Mouse (Mus musculus): ENCODE data around the gene Bag6. TPM values are rescaled to one million over a fixed set of nuclear protein-coding genes. Genes with fewer than 3 reads are reported as not detected.
"Not testable (repeated sequence)": the region's sequence is repeated elsewhere in the genome, so short reads cannot be mapped to it uniquely, and the experiment has no call there.

Bag6 gene
- polyA plus RNA-seq, 1 experiment from 2014 or later: 77.6 TPM

DNA sequence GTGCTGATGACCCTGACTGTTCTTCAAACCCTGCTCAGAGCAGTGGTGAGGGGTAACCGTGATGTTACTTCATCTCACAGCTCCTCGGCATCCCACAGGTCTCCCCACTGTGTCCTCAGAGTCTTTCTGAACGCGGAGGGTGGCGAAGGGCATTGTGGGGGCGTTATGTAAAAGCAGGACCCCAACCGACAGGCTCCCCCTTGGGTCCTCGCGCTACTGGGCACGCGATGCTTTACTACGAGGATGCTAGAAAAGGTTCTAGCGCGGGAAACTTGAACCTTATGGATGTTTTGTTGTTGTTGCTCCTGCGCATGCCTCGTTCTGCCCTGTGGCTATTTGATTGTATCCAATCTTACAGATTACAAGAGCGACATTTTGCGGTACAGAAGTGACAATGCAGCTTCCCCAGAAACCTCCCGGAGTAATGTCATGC lies 13.1 kb upstream of the Bag6 start, which contains the start of gene Csnk2b:
Gene Csnk2b, minus strand, starts transcription at position 183 of the 433 bp plus-strand sequence.
- 1% methylated on average over 19 of the region's 19 CpGs for WGBS
- no peak for DNase-seq (ENCODE audit: low spot score)
- peaks cover 54% of the 10 kb centered on the region for H3K36me3 ChIP-seq

DNA sequence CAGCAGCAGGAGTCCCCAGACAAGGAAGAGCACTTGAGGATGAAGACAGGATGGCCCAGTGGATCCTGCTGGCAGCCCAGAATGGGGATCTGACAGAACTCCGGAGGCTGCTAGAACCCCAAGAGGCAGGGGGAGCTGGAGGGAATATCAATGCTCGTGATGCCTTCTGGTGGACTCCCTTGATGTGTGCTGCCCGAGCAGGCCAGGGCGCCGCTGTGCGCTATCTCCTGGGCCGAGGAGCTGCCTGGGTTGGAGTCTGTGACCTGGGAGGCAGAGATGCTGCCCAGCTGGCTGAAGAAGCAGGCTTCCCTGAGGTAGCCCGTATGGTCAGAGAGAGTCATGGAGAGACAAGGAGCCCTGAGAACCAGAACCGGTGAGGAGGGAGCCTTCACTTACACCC lies 11.7 kb upstream of the Bag6 start:
- not testable (repeated sequence) for DNase-seq (ENCODE audit: low spot score); H3K27me3 ChIP-seq (ENCODE audit: insufficient read depth, poor library complexity, severe bottlenecking); H3K9me3 ChIP-seq; H3K4me3 ChIP-seq; H3K27ac ChIP-seq
- Histone ChIP-seq H3K36me3 (peaks cover 49% of the 10 kb centered on the region), H3K4me1 (replicated peaks) (peaks cover 59% of the 10 kb centered on the region)
- 92% methylated on average over 9 of the region's 9 CpGs for WGBS

More for the DNA sequence above, 13.1 kb upstream of the Bag6 start, which contains the start of gene Csnk2b:
- peak within 1 kb of the TSS; percentile 93 for H3K27ac ChIP-seq
- H3K9me3 ChIP-seq: no peaks in the 10 kb centered on the region
- no peaks in the 10 kb centered on the region for H3K27me3 ChIP-seq (ENCODE audit: insufficient read depth, poor library complexity, severe bottlenecking)
- H3K4me3 ChIP-seq: peak within 1 kb of the TSS; percentile 98
- peaks cover 48% of the 10 kb centered on the region for H3K4me1 ChIP-seq (replicated peaks)

DNA sequence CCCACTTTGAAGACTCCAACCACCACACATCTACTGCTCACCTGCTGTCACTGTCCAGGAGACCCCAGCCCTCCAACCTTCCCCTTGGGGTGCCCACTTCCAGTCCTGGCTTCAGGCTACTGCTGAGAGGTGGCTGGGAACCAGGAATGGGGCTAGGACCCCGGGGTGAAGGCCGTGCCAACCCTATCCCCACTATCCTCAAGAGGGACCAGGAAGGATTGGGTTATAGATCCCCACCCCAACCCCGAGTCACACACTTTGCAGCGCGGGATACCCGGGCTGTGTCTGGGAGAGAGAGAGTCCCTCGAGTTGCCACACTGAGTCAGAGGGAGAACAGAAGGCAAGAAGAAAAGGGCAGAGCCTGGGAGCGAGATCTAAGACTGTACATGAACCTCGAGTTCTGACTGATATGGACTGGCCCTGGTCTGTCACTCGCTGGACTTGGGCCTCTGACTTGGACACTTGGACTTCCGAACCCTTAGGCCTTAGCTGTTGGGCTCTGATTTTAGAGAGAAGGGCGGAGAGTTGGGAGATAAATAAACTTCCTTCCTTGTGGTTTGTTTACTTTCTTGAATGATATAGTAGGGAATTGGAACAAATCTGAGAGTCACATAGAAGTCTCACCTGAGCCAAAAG lies 10.6 kb upstream of the Bag6 start:
- not testable (repeated sequence) for H3K27me3 ChIP-seq (ENCODE audit: insufficient read depth, poor library complexity, severe bottlenecking); H3K9me3 ChIP-seq; H3K27ac ChIP-seq; H3K4me3 ChIP-seq; DNase-seq (ENCODE audit: low spot score)
- WGBS: 94% methylated on average over 12 of the region's 12 CpGs
- peaks cover 46% of the 10 kb centered on the region for H3K36me3 ChIP-seq
- peaks cover 65% of the 10 kb centered on the region for H3K4me1 ChIP-seq (replicated peaks)

DNA sequence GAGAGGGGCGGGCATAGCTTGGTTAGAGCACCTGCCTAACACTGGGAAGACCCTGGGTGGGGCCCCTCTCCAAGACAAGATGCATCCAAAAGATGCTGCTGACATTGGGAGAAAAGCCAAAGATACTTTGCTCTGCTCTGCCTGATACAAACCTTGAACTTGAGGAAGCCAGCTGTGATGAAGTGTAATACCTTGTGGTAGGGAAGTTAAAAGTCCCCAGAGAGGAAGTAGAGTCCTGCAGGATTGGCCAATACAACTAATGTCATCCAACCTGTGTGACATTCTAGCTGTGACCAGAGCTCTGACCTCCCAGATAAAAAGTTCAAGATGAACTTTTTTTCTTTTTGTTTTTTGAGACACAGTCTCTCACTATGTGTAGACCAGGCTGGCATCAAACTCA lies 9.9 kb upstream of the Bag6 start:
- Histone ChIP-seq H3K4me1 (replicated peaks) (peaks cover 60% of the 10 kb centered on the region), H3K9me3 (no peaks in the 10 kb centered on the region), H3K27ac (no peak overlapping the region), H3K27me3 (ENCODE audit: insufficient read depth, poor library complexity, severe bottlenecking) (no peaks in the 10 kb centered on the region), H3K36me3 (peaks cover 41% of the 10 kb centered on the region), H3K4me3 (peak overlapping the region; percentile 63; the same call in 1 of the 2 replicates)
- 96% methylated on average over 1 of the region's 1 CpGs for WGBS
- DNase-seq (ENCODE audit: low spot score): no peak

DNA sequence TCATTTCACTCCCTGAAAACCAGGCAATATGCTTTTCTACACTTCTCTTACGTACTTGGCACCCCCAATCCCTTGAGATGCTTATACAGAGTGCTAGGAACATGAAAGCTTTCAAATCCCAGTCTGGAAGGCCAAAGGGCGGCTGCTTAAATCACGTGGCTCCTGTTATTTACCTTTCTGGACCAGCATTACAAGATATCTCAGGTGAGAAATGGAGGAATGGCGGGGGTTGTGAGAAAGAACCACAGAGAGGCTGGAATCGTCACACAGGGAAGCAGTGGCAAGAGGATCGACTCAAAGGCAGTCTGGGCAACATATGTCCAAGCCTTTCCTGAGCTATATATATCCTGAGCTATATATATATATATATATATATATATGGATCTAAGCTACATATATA lies 9.4 kb upstream of the Bag6 start:
- no peaks in the 10 kb centered on the region for H3K27me3 ChIP-seq (ENCODE audit: insufficient read depth, poor library complexity, severe bottlenecking)
- peaks cover 41% of the 10 kb centered on the region for H3K36me3 ChIP-seq
- DNase-seq (ENCODE audit: low spot score): no peak
- 33% methylated on average over 6 of the region's 6 CpGs for WGBS
- H3K27ac ChIP-seq: 0 out of 2 replicates have a peak overlapping the region, but pooled peaks have one; percentile 16
- peak overlapping the region; percentile 63 for H3K4me3 ChIP-seq
- H3K9me3 ChIP-seq: no peaks in the 10 kb centered on the region
- peaks cover 56% of the 10 kb centered on the region for H3K4me1 ChIP-seq (replicated peaks)

DNA sequence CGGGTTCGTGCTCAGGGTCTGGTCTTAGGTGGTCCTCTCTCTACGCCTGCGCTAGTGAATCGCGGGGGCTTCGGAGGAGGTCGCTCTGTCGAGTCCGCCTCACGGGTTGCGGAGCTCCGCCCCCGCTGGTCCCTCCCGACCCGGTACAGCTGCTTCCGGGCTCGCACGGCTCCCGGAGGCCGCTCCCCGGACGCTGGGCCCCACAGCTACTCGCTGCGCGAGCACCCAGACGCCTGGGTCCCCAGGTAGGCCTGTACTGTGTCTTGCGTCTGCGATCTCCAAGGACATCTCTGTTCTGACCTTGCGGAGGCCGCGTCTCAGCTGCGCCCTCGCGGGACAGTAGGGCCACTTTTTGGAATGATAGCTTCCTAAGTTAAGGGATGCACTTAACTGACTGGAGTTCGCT lies 8.8 kb upstream of the Bag6 start, which contains the start of gene D17H6S53E:
Gene D17H6S53E, plus strand, starts transcription at position 168 of the 406 bp plus-strand sequence.
- peak; percentile 80 for DNase-seq (ENCODE audit: low spot score)
- WGBS: under 1% methylated on average over 36 of the region's 36 CpGs

DNA sequence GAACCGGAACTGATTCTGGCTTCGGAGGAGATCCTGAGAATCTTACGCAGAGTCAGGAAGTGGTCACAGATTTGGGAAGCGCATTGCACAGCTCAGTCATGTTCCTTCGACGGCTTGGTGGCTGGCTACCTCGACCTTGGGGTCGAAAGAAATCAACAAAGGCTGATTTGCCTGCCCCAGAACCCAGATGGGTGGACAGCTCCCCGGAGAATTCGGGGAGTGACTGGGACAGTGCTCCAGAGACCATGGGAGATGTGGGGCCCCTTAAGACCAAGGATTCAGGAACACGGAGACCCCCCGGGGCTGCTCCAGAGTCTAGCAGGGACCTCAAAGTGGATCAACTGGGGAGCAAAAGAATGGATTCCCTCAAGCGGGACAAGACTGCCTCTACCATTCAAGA lies 8.0 kb upstream of the Bag6 start:
- Histone ChIP-seq H3K9me3 (no peaks in the 10 kb centered on the region), H3K4me1 (replicated peaks) (peaks cover 44% of the 10 kb centered on the region), H3K27me3 (ENCODE audit: insufficient read depth, poor library complexity, severe bottlenecking) (no peaks in the 10 kb centered on the region), H3K4me3 (peak overlapping the region; percentile 63), H3K27ac (peak overlapping the region; percentile 87; the same call in 1 of the 2 replicates), H3K36me3 (peaks cover 41% of the 10 kb centered on the region)
- WGBS: 72% methylated on average over 13 of the region's 13 CpGs
- no peak for DNase-seq (ENCODE audit: low spot score)

More for the DNA sequence above, 8.8 kb upstream of the Bag6 start, which contains the start of gene D17H6S53E:
- Histone ChIP-seq H3K4me1 (replicated peaks) (peaks cover 52% of the 10 kb centered on the region), H3K27me3 (ENCODE audit: insufficient read depth, poor library complexity, severe bottlenecking) (no peaks in the 10 kb centered on the region), H3K9me3 (no peaks in the 10 kb centered on the region), H3K27ac (peak within 1 kb of the TSS; percentile 87), H3K4me3 (peak within 1 kb of the TSS; percentile 63), H3K36me3 (peaks cover 41% of the 10 kb centered on the region)

DNA sequence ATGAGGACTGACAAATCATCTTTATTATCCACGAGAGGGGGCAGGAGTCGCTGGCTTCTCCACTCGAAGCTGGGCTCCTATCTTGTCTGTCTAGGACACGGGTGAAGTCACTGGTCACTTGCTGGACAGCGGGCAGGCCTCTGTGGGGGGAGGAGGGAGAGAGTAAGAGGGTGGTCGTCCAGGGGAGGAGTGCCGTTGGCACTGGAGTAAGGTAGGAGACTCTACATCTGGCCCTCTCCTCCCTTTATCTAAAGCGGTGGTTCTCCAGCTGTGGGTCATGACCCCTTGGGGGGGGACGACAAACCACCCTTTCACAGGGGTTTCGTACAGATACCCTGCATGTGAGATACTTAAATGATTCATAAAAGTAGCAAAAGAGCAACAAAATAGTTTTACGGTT lies 6.0 kb upstream of the Bag6 start:
- Histone ChIP-seq H3K36me3 (peaks cover 28% of the 10 kb centered on the region), H3K9me3 (no peaks in the 10 kb centered on the region), H3K4me3 (no peak overlapping the region), H3K4me1 (replicated peaks) (peaks cover 34% of the 10 kb centered on the region), H3K27me3 (ENCODE audit: insufficient read depth, poor library complexity, severe bottlenecking) (no peaks in the 10 kb centered on the region), H3K27ac (no peak overlapping the region)
- no peak for DNase-seq (ENCODE audit: low spot score)
- 65% methylated on average over 11 of the region's 11 CpGs for WGBS

DNA sequence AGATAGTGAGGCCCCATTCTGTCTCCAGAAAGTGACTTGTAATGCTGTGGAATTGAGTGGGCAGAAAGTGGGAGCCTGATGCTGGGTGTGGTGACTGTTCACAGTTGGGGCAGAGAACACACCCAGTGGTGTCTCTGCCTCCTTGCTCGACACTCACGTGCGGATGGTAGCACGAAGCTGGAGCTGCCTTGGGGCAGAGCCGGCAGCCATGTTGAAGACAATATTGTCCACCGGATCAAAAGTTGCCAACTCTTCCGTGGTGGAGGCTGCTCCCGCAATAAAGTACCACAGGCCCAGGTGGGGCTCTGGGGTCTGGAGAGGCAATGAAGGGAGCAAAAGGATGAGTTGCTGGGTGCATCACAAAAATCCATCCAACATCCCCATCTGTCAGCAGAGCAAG lies 3.9 kb upstream of the Bag6 start:
- Histone ChIP-seq H3K4me3 (no peak overlapping the region), H3K4me1 (replicated peaks) (peaks cover 26% of the 10 kb centered on the region), H3K36me3 (peaks cover 17% of the 10 kb centered on the region; the same call in 1 of the 2 replicates), H3K27ac (no peak overlapping the region), H3K27me3 (ENCODE audit: insufficient read depth, poor library complexity, severe bottlenecking) (no peaks in the 10 kb centered on the region), H3K9me3 (no peaks in the 10 kb centered on the region)
- WGBS: 91% methylated on average over 8 of the region's 8 CpGs
- DNase-seq (ENCODE audit: low spot score): no peak

DNA sequence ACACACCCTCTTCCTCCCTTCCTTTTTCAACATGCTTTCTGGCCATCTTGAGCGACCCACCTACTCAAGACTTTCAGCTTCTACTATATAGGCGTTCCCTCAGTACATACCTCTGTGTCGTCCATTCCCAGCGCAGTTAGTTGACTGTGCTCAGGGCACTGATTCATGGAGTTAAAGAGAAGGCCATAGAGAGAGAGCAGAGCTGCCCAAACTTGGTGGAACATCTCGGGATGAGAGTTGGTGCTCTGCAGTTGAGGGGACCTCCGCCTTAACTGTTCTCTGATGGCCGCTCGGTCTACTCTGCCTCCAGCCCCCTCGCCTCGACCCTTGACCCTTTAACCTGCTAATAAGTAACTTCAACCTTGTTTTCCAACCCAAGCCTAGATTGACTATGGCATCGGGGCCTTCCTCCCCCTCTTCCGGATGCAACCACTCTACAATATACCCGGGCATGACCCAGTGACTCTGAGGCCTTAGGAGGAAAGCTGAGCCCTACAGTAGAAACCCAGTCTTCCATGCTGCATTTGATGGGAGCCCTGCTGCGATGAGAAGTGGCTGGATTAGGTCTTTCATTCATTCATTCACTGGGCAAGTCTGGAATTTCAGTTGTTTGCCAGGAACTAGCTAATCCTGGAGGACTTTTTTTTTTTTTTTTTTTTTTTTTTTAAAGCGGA lies 3.3 kb upstream of the Bag6 start, which contains the start of gene Apom:
Gene Apom, minus strand, starts transcription at position 551 of the 674 bp plus-strand sequence.
- Histone ChIP-seq H3K27ac (no peak within 1 kb of the TSS), H3K27me3 (ENCODE audit: insufficient read depth, poor library complexity, severe bottlenecking) (no peaks in the 10 kb centered on the region), H3K9me3 (no peaks in the 10 kb centered on the region), H3K4me3 (no peak within 1 kb of the TSS), H3K4me1 (replicated peaks) (peaks cover 26% of the 10 kb centered on the region), H3K36me3 (peaks cover 17% of the 10 kb centered on the region; the same call in 1 of the 2 replicates)
- WGBS: 89% methylated on average over 15 of the region's 15 CpGs
- DNase-seq (ENCODE audit: low spot score): no peak

DNA sequence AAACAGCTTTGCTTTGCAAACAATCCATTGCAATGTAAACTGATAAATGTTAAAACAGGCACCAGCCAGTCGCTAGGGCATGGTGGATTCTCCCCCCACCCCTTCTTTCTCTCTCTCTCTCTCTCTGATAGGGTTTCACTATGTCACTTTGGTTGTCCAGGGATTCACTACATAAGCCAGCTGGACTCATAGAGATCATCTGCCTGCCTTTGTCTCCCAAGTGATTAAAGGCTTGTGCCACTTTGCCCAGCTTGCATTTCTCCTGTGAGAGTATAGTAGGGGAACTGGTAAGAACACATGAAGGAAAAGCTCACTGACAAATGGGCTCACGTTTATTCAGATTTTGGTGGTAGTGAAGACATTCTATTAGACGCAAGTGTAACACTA lies 2.8 kb upstream of the Bag6 start:
- DNase-seq (ENCODE audit: low spot score): no peak
- peaks cover 26% of the 10 kb centered on the region for H3K4me1 ChIP-seq (replicated peaks)
- WGBS: 76% methylated on average over 3 of the region's 3 CpGs
- H3K27ac ChIP-seq: no peak overlapping the region
- H3K9me3 ChIP-seq: no peaks in the 10 kb centered on the region
- H3K27me3 ChIP-seq (ENCODE audit: insufficient read depth, poor library complexity, severe bottlenecking): no peaks in the 10 kb centered on the region
- H3K4me3 ChIP-seq: no peak overlapping the region
- H3K36me3 ChIP-seq: peaks cover 16% of the 10 kb centered on the region; the same call in 1 of the 2 replicates

DNA sequence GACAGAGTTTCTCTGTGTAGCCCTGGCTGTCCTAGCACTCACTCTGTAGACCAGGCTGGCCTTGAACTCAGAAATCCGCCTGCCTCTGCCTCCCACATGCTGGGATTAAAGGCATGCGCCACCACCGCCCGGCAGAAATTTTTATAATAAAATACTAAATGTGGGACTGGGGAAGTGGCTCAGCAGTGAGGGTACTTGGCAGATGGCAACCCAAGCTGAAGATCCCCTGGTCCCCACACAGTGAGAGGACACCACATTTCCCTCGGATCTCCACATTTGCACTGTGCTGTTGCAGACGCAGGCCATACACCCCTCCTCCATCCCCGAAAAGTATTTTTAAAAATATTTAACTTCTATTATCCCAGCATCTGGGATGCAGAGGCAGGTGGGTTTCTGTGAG lies 1.5 kb upstream of the Bag6 start:
- H3K9me3 ChIP-seq: no peaks in the 10 kb centered on the region
- no peaks in the 10 kb centered on the region for H3K27me3 ChIP-seq (ENCODE audit: insufficient read depth, poor library complexity, severe bottlenecking)
- no peak overlapping the region; the same call in 1 of the 2 replicates for H3K4me3 ChIP-seq
- no peak overlapping the region for H3K27ac ChIP-seq
- no peak for DNase-seq (ENCODE audit: low spot score)
- H3K36me3 ChIP-seq: peaks cover 19% of the 10 kb centered on the region
- peaks cover 25% of the 10 kb centered on the region for H3K4me1 ChIP-seq (replicated peaks)
- WGBS: 96% methylated on average over 7 of the region's 7 CpGs
